Mouse (Mus musculus) ES-Bruce4 (cell line): ENCODE results near the gene Timeless. TPM values are rescaled to one million over a fixed set of nuclear protein-coding genes. Genes with fewer than 3 reads are reported as not detected.

Experiments
- H3K27ac ChIP-seq: 2 replicates; pipeline ENCODE4 v1.5.1; 2012; ENCODE audit warnings: low read length, inconsistent platforms; ENCODE audit not compliant: insufficient read depth
- H3K27me3 ChIP-seq: 2 replicates; pipeline ENCODE4 v1.6.1; 2012; ENCODE audit warnings: mild to moderate bottlenecking, low read length, inconsistent platforms; ENCODE audit not compliant: control insufficient read depth, poor library complexity, insufficient read depth, severe bottlenecking
- H3K36me3 ChIP-seq: 2 replicates; pipeline ENCODE4 v1.6.1; 2012; ENCODE audit warnings: inconsistent platforms, mild to moderate bottlenecking, low read length, moderate library complexity; ENCODE audit not compliant: control insufficient read depth, poor library complexity, insufficient read depth, severe bottlenecking
- H3K4me1 ChIP-seq: one replicate; pipeline ENCODE4 v1.8.1; 2011; ENCODE audit warnings: low read length; ENCODE audit not compliant: control insufficient read depth, insufficient read depth
- H3K4me3 ChIP-seq: 2 replicates; pipeline ENCODE4 v1.5.1; 2011; ENCODE audit warnings: low read depth, mild to moderate bottlenecking, low read length
- H3K9ac ChIP-seq: 2 replicates; pipeline ENCODE4 v1.6.1; 2012; ENCODE audit warnings: low read depth, mild to moderate bottlenecking, inconsistent platforms; ENCODE audit not compliant: poor library complexity, severe bottlenecking
- H3K9me3 ChIP-seq: replicated peaks from 2 replicates; pipeline ENCODE4 v1.6.1; 2012; ENCODE audit warnings: mild to moderate bottlenecking, low read length, inconsistent platforms; ENCODE audit not compliant: control insufficient read depth, poor library complexity, insufficient read depth, severe bottlenecking
- CTCF ChIP-seq: IDR thresholded peaks from one replicate; pipeline ENCODE4 v1.8.1; 2011; ENCODE audit warnings: low read depth, low read length
- EP300 ChIP-seq: IDR thresholded peaks from 2 replicates; pipeline ENCODE4 v1.6.1; 2011; ENCODE audit warnings: low read depth, low read length; ENCODE audit not compliant: insufficient read depth
- POLR2A ChIP-seq: IDR thresholded peaks from one replicate; pipeline ENCODE4 v1.8.1; 2011; ENCODE audit warnings: low read length; ENCODE audit not compliant: insufficient read depth
- polyA plus RNA-seq: library from polyadenylated mRNA; stranded (reverse); fragments of >200 nt; gene quantifications from 2 replicates; pipeline ENCODE4 v1.2.4, GENCODE M21; 2011; ENCODE audit warnings: low read depth; ENCODE audit not compliant: missing spikeins, insufficient read depth, insufficient read length

Timeless gene
- polyA plus RNA-seq, 1 experiment: 64.1 TPM

DNA sequence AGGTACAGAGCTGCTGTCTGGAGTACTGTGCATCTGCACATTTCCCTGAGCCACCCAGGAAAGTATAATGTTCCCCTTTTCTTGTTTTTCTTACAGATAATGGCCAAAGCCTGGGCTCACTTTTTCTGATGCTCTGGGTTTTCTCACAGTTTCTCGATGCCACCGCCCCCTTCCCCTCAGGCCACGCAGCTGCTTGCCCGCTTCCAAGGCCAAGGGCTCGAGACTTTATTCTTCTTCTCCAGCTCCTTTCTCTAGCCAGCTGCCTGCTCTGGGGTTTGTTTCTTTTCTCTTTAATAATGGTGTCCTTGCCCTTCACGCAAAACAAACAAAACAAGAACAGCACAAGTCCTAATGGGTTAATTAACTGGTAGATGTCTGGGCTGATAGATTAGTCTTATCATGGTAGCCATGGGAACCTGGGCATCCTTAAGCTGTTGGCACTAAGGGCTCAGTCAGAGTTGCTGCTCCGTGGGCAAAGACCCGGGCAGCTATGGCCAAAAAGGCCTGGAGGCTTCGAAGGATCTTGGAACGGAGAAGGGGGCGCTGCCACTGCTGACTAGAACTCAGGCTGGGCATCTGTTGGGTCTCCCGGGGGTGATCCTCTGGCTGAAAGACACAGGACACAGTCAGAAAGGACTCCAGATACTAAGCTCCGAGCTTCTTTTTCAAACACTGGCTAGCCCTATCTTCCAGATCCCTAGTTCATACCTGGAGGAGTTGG, 64.7 kb downstream of the Timeless start:
- TF ChIP-seq CTCF (no peak), POLR2A (no peak), EP300 (no peak)
- Histone ChIP-seq H3K9me3 (no peaks in the 10 kb centered on the region), H3K27me3 (no peaks in the 10 kb centered on the region), H3K27ac (no peak overlapping the region), H3K4me1 (no peaks in the 10 kb centered on the region), H3K9ac (no peak overlapping the region), H3K36me3 (peaks cover 7% of the 10 kb centered on the region), H3K4me3 (no peak overlapping the region)

DNA sequence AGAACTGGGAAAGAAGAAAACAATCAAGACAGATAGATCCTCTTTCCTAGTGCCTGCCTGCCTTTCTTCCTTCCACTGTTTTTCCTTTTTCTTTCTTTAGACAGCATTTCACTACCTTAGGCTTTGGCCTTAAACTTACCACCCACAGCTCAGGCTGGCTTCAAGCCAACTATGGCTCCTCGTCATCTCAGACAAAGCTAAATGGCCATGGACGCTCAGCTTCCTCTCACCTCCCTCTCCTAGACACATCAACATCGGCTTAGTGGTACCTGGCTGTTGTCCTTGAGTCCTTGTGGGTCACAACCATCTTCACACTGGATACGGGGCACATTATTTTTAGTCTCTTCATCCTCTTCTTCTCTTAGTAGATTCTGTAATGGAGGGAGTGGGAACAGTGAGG, 65.4 kb downstream of the Timeless start:
- H3K4me3 ChIP-seq: peak overlapping the region; percentile 34
- H3K9me3 ChIP-seq: no peaks in the 10 kb centered on the region
- H3K36me3 ChIP-seq: no peaks in the 10 kb centered on the region; the same call in 1 of the 2 replicates
- no peaks in the 10 kb centered on the region for H3K27me3 ChIP-seq
- no peaks in the 10 kb centered on the region for H3K4me1 ChIP-seq
- H3K9ac ChIP-seq: peak overlapping the region; percentile 9; the same call in 1 of the 2 replicates
- TF ChIP-seq CTCF (no peak), EP300 (no peak), POLR2A (no peak)
- H3K27ac ChIP-seq: no peak overlapping the region

DNA sequence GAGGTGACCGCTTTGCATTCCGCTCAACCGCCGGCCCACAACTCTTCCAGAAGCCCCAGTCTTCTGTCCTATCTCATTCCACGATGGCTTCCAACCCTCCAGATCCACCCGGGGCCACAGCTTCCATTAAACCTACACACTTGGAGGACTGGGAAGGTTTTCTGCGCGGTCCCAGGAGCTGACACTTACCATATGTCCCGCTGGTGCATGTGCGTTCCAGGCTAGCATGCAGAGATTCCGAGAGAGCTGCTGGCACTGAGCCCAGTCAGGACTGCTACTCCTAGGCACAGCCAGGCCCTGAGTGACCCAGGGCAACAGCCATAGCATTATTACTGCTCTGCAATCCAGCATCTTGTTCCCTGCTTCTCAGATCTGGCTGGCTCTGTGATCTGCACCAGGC, 65.8 kb downstream of the Timeless start:
- no peaks in the 10 kb centered on the region; the same call in 1 of the 2 replicates for H3K36me3 ChIP-seq
- H3K4me3 ChIP-seq: peak overlapping the region; percentile 34

DNA sequence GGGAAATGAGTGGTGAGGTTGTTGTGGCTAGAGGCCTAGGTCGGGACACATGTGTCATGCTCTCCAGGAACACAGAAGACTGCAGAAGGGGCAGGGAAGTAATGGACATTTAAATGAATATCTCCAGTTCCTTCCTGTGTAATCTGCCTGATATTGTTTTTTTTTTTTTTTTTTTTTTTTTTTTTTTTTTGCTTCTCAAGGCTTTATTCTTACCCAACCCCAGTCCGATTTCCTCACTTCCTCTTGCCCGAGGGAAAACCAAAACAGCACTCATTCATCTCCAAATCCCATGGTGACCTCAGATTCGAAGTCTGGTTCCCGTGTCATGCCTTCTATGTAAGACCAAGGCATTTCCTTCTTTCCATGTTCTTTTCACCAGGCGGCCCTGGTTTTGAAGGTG, 66.4 kb downstream of the Timeless start:
- H3K27ac ChIP-seq: no peak overlapping the region
- no peaks in the 10 kb centered on the region for H3K9me3 ChIP-seq
- H3K27me3 ChIP-seq: no peaks in the 10 kb centered on the region
- TF ChIP-seq EP300: no peak
- no peak for TF ChIP-seq CTCF
- no peaks in the 10 kb centered on the region for H3K4me1 ChIP-seq
- H3K4me3 ChIP-seq: peak overlapping the region; percentile 34; the same call in 1 of the 2 replicates
- peak overlapping the region; percentile 9; the same call in 1 of the 2 replicates for H3K9ac ChIP-seq
- no peaks in the 10 kb centered on the region for H3K36me3 ChIP-seq

More for the DNA sequence above, 65.8 kb downstream of the Timeless start:
- H3K9ac ChIP-seq: peak overlapping the region; percentile 9; the same call in 1 of the 2 replicates
- H3K27me3 ChIP-seq: no peaks in the 10 kb centered on the region
- no peaks in the 10 kb centered on the region for H3K4me1 ChIP-seq
- TF ChIP-seq CTCF (no peak), EP300 (no peak), POLR2A (no peak)
- no peaks in the 10 kb centered on the region for H3K9me3 ChIP-seq
- no peak overlapping the region for H3K27ac ChIP-seq

DNA sequence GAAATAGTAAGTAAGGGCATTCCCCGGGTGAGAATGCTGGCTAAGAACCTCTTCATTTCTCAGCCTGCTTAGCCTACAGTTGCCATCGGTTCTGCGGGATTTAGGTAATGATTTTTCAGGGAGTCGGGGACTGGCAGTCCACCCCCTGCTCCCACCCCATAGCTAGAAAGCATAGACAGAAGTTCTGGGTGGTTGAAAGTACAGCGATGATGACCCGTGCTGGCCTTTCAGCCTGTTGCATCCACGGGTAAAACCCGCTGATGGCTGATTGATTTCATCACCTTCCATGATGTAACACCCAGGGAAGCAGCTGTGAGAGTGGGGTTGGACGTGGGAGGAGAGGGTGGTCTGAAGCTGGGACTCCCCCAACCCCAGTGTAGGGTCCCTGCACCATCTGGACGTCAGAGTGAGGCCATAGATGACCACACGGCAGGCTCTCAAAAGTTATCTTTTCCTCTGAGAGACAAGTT, 66.9 kb downstream of the Timeless start, which contains the start of gene Il23a:
Gene Il23a, minus strand, starts transcription at position 51 of the 470 bp plus-strand sequence.
- Histone ChIP-seq H3K9me3 (no peaks in the 10 kb centered on the region), H3K4me1 (no peaks in the 10 kb centered on the region), H3K36me3 (no peaks in the 10 kb centered on the region), H3K4me3 (peak within 1 kb of the TSS; percentile 34), H3K27me3 (no peaks in the 10 kb centered on the region), H3K9ac (peak within 1 kb of the TSS; percentile 9; the same call in 1 of the 2 replicates), H3K27ac (no peak within 1 kb of the TSS)
- no peak for TF ChIP-seq EP300
- no peak for TF ChIP-seq CTCF
- no peak for TF ChIP-seq POLR2A

DNA sequence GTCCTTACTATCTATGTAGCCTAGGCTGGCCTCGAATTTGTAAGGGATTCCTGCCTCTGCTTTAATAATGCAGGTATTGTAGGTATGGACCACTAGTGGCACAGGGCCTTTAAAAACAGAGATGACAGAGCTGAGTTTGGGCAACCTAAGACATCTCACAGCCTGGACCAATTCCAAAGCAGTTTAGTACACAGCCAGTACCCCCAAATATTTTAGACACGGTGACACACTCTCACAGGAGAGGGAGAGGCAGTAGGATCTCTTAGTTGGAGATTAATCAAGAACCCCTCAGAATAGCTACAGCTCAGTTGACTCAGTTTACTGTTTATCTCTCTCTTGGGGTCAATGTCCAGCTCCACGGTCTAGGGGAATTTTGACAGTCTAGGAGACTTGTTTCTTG, 70.5 kb downstream of the Timeless start:
- Histone ChIP-seq H3K36me3 (0 out of 2 replicates have a peak, but pooled peaks cover 3% of the 10 kb centered on the region), H3K27me3 (no peaks in the 10 kb centered on the region), H3K4me3 (peak overlapping the region; percentile 92), H3K27ac (peak overlapping the region; percentile 87), H3K4me1 (no peaks in the 10 kb centered on the region), H3K9ac (peak overlapping the region; percentile 90), H3K9me3 (no peaks in the 10 kb centered on the region)
- TF ChIP-seq EP300 (no peak), CTCF (no peak), POLR2A (no peak)

Other genes with a start within 250 kb of the Timeless start
- not detected in 2 replicates for gene Hsd17b6, start 224.5 kb upstream of the Timeless start, polyA plus RNA-seq
- gene Prim1, start 216.9 kb upstream of the Timeless start, polyA plus RNA-seq: 69.7 and 78.2 TPM in 2 replicates
- 1,269 and 1,335 TPM in 2 replicates for gene Naca, start 196.5 kb upstream of the Timeless start, polyA plus RNA-seq
- 759 and 788 TPM in 2 replicates for gene Ptges3, start 173.1 kb upstream of the Timeless start, polyA plus RNA-seq
- gene Atp5b, start 148.8 kb upstream of the Timeless start, polyA plus RNA-seq: 1,323 and 1,329 TPM in 2 replicates
- gene Baz2a, start 140.5 kb upstream of the Timeless start, polyA plus RNA-seq: 166 and 170 TPM in 2 replicates
- 133 and 137 TPM in 2 replicates for gene Rbms2, start 51.8 kb upstream of the Timeless start, polyA plus RNA-seq
- gene Gls2, start 37.6 kb upstream of the Timeless start, polyA plus RNA-seq: 24.3 and 30.9 TPM in 2 replicates
- 21.8 and 21.9 TPM in 2 replicates for gene Spryd4, start 20.3 kb upstream of the Timeless start, polyA plus RNA-seq
- gene Mip, start 6.2 kb upstream of the Timeless start, polyA plus RNA-seq: 0.37 and 0.62 TPM in 2 replicates
- gene Apon, start 22.0 kb downstream of the Timeless start, polyA plus RNA-seq: 0.43 TPM in 1 of 2 replicates, not detected in the other
- gene Apof, start 36.6 kb downstream of the Timeless start, polyA plus RNA-seq: not detected in 2 replicates
- gene Stat2, start 38.5 kb downstream of the Timeless start, polyA plus RNA-seq: 29.7 and 35.9 TPM in 2 replicates
- gene Il23a, start 66.7 kb downstream of the Timeless start, polyA plus RNA-seq: 4.7 and 5.7 TPM in 2 replicates
- gene Pan2, start 71.3 kb downstream of the Timeless start, polyA plus RNA-seq: 40.5 and 40.8 TPM in 2 replicates
- gene Cnpy2, start 90.4 kb downstream of the Timeless start, polyA plus RNA-seq: 62.9 and 68.4 TPM in 2 replicates
- gene Cs, start 105.7 kb downstream of the Timeless start, polyA plus RNA-seq: 197 and 202 TPM in 2 replicates
- gene Coq10a, start 136.9 kb downstream of the Timeless start, polyA plus RNA-seq: 18.7 and 20.2 TPM in 2 replicates
- gene Ankrd52, start 145.1 kb downstream of the Timeless start, polyA plus RNA-seq: 28.8 and 29.0 TPM in 2 replicates
- 0.31 TPM in 1 of 2 replicates, not detected in the other for gene Slc39a5, start 169.2 kb downstream of the Timeless start, polyA plus RNA-seq
- gene Nabp2, start 179.4 kb downstream of the Timeless start, polyA plus RNA-seq: 79.3 and 82.9 TPM in 2 replicates
- 33.3 and 37.4 TPM in 2 replicates for gene Rnf41, start 179.6 kb downstream of the Timeless start, polyA plus RNA-seq
- gene Smarcc2, start 227.2 kb downstream of the Timeless start, polyA plus RNA-seq: 26.3 and 28.6 TPM in 2 replicates